Mouse (Mus musculus) embryonic facial prominence, embryonic 10.5 days (tissue): ENCODE measurements at regions not wholly inside any gene's neighbourhood (a gene's known extent, or its start where the extent isn't known, plus 50 kb on each side); places are given as distances from the start of the nearest gene placed in this dataset.

Experiments used
- DNase-seq: peaks from one replicate; pipeline ENCODE4 v3.0.0-alpha.2; 2017; ENCODE audit warnings: low spot score
- H3K27ac ChIP-seq: fragments of 300-500 bp; sonication (generic); replicated peaks from 2 replicates; pipeline ENCODE4 v1.5.1; 2016; ENCODE audit warnings: mild to moderate bottlenecking
- H3K27me3 ChIP-seq: fragments of 300-500 bp; sonication (generic); replicated peaks from 2 replicates; pipeline ENCODE4 v1.6.1; 2016; ENCODE audit warnings: low read depth, mild to moderate bottlenecking; ENCODE audit not compliant: poor library complexity, severe bottlenecking
- H3K36me3 ChIP-seq: fragments of 300-500 bp; sonication (generic); replicated peaks from 2 replicates; pipeline ENCODE4 v1.6.1; 2016; ENCODE audit warnings: mild to moderate bottlenecking, moderate library complexity
- H3K4me1 ChIP-seq: fragments of 300-500 bp; sonication (generic); 2 replicates; pipeline ENCODE4 v1.6.1; 2016
- H3K4me3 ChIP-seq: fragments of 300-500 bp; sonication (generic); 2 replicates; pipeline ENCODE4 v1.5.1; 2016; ENCODE audit warnings: mild to moderate bottlenecking, moderate library complexity
- H3K9me3 ChIP-seq: fragments of 300-500 bp; sonication (generic); 2 replicates; pipeline ENCODE4 v1.6.1; 2016; ENCODE audit warnings: mild to moderate bottlenecking
- WGBS: fragments of 180-500 bp; shearing (Covaris S2); methylation state at CpG from one replicate; pipeline ENCODE4 v1.1.7; 2016; 5-methylcytosine and 5-hydroxymethylcytosine counted together

- Histone ChIP-seq H3K4me3 (no peak overlapping the region), H3K27me3 (no peaks in the 10 kb centered on the region), H3K4me1 (peaks cover 3% of the 10 kb centered on the region), H3K36me3 (no peaks in the 10 kb centered on the region), H3K27ac (no peak overlapping the region), H3K9me3 (no peaks in the 10 kb centered on the region)
- WGBS: 89% methylated on average over 4 of the region's 4 CpGs
- DNase-seq: no peak
These were observed 77.8 kb upstream of the Tmc1 start for GRCm38 (mm10) chr19:21031768-21032308.

GRCm38 (mm10) chr19:21030971-21031370 lies 77.0 kb upstream of the Tmc1 start:
- no peaks in the 10 kb centered on the region for H3K27me3 ChIP-seq
- no peak overlapping the region for H3K27ac ChIP-seq
- no peak for DNase-seq
- H3K36me3 ChIP-seq: no peaks in the 10 kb centered on the region
- no peaks in the 10 kb centered on the region for H3K4me1 ChIP-seq
- H3K9me3 ChIP-seq: no peaks in the 10 kb centered on the region
- no peak overlapping the region for H3K4me3 ChIP-seq
- 75% methylated on average over 5 of the region's 5 CpGs for WGBS

DNA sequence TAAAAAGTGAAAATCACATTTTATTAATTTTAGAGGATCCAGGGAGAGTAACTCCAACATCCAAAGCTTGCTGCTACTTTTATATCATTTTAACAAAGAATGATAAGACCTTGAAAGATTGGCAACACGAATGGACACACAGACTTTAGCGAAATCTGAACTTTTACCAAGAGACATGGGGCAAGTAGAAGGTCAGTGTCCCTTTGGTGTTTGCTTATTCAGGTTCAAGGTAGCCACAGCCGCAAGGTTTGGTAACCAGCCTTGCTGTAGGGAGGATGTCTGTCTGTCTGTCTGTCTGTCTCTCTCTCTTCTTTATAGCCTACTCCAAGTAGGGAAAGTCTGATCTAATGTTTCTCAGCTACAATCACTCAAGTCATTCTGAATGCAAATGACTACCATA lies 75.0 kb upstream of the Tmc1 start:
- Histone ChIP-seq H3K9me3 (no peaks in the 10 kb centered on the region), H3K36me3 (no peaks in the 10 kb centered on the region), H3K27me3 (no peaks in the 10 kb centered on the region), H3K4me1 (no peaks in the 10 kb centered on the region), H3K27ac (no peak overlapping the region), H3K4me3 (no peak overlapping the region)
- 86% methylated on average over 3 of the region's 3 CpGs for WGBS
- no peak for DNase-seq

DNA sequence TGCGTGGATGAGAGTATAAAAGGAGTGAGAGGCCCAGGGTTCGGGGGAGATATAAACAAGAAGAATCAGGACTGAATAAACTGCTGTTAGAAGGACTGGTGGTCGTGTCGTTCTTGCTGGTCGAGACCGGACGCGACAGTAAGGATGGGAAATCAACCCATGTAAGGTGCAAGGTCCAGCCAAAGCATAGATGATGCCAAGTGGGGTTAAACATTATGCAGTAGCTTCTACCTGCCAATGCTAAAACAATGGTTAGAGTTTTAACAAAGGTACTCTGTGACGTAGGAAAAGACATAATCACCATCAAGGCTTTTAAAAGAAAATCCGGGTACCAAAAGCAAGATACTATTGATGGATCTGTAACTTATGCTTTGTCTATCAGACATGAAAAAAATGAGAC lies 58.4 kb upstream of the Tmc1 start:
- H3K4me1 ChIP-seq: no peaks in the 10 kb centered on the region
- no peaks in the 10 kb centered on the region for H3K9me3 ChIP-seq
- H3K27me3 ChIP-seq: no peaks in the 10 kb centered on the region
- 92% methylated on average over 9 of the region's 10 CpGs for WGBS
- H3K36me3 ChIP-seq: no peaks in the 10 kb centered on the region
- H3K4me3 ChIP-seq: no peak overlapping the region
- H3K27ac ChIP-seq: no peak overlapping the region
- DNase-seq: no peak

DNA sequence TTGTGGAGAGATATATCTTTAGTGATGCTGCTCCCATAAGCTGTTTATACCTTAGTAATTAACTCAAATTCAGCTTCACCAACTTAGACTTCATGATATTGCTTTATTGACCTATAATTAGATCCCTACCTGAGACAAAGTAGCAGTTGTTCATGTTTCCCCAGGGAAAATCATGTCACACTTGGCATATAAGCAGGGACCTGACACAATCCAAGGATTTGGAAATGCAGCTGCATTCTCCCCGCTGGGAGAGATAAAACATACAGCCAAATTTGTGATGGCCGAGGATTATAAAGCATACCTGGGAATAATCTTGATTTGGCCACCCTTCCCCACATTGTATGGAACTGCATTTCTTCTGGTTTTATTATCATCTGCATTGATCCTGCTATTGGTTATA lies 55.6 kb upstream of the Tmc1 start:
- H3K36me3 ChIP-seq: no peaks in the 10 kb centered on the region
- no peaks in the 10 kb centered on the region for H3K9me3 ChIP-seq
- no peaks in the 10 kb centered on the region for H3K4me1 ChIP-seq
- H3K27ac ChIP-seq: no peak overlapping the region
- H3K27me3 ChIP-seq: no peaks in the 10 kb centered on the region
- 92% methylated on average over 2 of the region's 2 CpGs for WGBS
- DNase-seq: no peak
- H3K4me3 ChIP-seq: no peak overlapping the region

DNA sequence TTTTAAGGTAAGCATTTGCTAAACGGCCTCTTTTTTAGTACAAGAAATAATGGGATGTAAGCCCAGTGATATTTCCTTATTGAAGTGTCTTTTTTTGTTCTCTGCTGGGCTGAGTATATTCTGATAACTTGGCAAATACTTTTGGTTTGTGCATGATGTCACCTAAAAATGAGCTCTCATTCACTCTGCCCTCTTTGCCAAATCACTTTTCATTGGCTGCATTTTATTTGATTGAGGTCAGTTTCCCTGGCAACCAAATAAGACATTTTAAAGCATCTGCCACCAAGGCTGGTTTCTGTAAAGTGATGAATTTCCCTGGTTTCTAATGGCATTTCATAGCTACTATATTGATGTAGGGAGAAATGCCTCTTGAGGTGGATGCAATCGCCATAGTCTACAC lies 50.4 kb upstream of the Tmc1 start:
- no peaks in the 10 kb centered on the region for H3K4me1 ChIP-seq
- WGBS: 89% methylated on average over 2 of the region's 2 CpGs
- no peaks in the 10 kb centered on the region for H3K27me3 ChIP-seq
- H3K9me3 ChIP-seq: no peaks in the 10 kb centered on the region
- H3K4me3 ChIP-seq: no peak overlapping the region
- H3K27ac ChIP-seq: no peak overlapping the region
- no peaks in the 10 kb centered on the region for H3K36me3 ChIP-seq
- DNase-seq: no peak
